8 mouse cellular contexts compared by ENCODE assay signal in the genomic region with DNA sequence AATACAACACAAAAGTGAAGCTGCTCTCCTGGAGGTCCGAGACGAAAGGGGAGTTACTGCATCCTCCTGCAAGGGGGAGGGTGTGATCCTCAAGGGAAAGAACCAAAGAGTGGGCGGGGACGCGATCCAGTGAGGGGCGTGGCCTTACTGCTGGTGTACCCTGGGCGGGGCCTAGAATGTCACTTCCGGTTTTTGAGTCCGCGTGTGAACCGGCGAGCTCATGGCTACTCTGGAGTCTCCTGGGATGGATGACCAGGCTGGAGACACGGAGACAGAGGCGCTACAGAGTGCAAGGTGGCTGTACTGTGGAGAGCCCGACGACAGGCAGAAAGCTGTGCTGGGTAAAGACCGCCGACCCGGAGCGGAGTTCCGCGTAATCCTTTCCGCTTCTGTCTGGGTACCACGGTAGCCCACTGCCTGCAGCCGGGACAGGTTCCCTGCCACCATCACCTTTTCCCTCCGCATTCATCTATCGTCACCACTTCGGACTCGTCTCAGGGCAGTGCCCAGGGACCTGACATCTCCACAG. TPM values are rescaled to one million over a fixed set of nuclear protein-coding genes. Genes with fewer than 3 reads are reported as not detected.
DNase-seq lines count a peak whose midpoint lies in the region; ATAC-seq lines count a peak whose summit lies in the region.

Gene Polr1e, plus strand, starts transcription at position 132 of the 529 bp plus-strand sequence.

- H3K36me3 ChIP-seq in lung, embryonic 16.5 days (ENCODE audit: control insufficient read depth, insufficient read depth, low read length): no peaks in the 10 kb centered on the region

- H3K4me3 ChIP-seq in lung, embryonic 16.5 days (ENCODE audit: low read length): peak within 1 kb of the TSS; percentile 57

- DNase-seq in MEL-GATA-1-ER (ENCODE audit: extremely low read depth, low read depth): peak; percentile 82
- peak; percentile 81 for DNase-seq in cerebellum, adult 8-10 months
- DNase-seq in forelimb bud, embryonic 11.5 days (ENCODE audit: low read depth, low spot score): peak; percentile 92
- peak; percentile 79 for DNase-seq in layer of hippocampus, adult 9-10 months (ENCODE audit: low spot score)
- peak; percentile 76 for DNase-seq in ovary, postnatal 10 days (ENCODE audit: low spot score)
- peak; percentile 88 to 92 for DNase-seq in thymus, postnatal 10 days (ENCODE audit: low spot score in 2 of 2)

- H3K9me3 ChIP-seq in lung, embryonic 16.5 days (ENCODE audit: control insufficient read depth, low read length): no peaks in the 10 kb centered on the region

- H3K4me2 ChIP-seq in lung, embryonic 16.5 days (ENCODE audit: low read depth, low read length): peak within 1 kb of the TSS; percentile 85

- peak within 1 kb of the TSS; percentile 58 for H3K9ac ChIP-seq in lung, embryonic 16.5 days (ENCODE audit: low read length)

- peaks cover 17% of the 10 kb centered on the region for H3K4me1 ChIP-seq in lung, embryonic 16.5 days (replicated peaks; ENCODE audit: control insufficient read depth, insufficient read depth, low read length)

- H3K27ac ChIP-seq in lung, embryonic 16.5 days (ENCODE audit: low read length): 0 out of 2 replicates have a peak within 1 kb of the TSS, but pooled peaks have one; percentile 27

- no peaks in the 10 kb centered on the region for H3K27me3 ChIP-seq in lung, embryonic 16.5 days (ENCODE audit: control insufficient read depth, insufficient read depth, low read depth, low read length)

- ATAC-seq in hematopoietic stem cell, adult 5-6 weeks (replicated peaks in 1 of 2; ENCODE audit: insufficient read depth in 1 of 2, low FRiP score in 2 of 2, low TSS enrichment in 1 of 2, low read depth in 1 of 2, poor library complexity in 2 of 2, severe bottlenecking in 2 of 2): peak; percentile 90 to 94
- ATAC-seq in lung, embryonic 16.5 days (ENCODE audit: low read depth): peak; percentile 96

- 0% methylated on average over 29 of the region's 29 CpGs for WGBS in lung, embryonic 16.5 days

RNA-seq across cellular contexts. Expression of gene Polr1e, which starts in this region (rescaled TPM):
- 46.3 and 52.5 TPM in 2 replicates for total RNA-seq in hematopoietic stem cell, adult 5-6 weeks (2017)
- polyA plus RNA-seq in lung, embryonic 16.5 days (2015; fragmentation: Nextera tagmentation; extraction: Ambion mirVana): 29.8 and 31.5 TPM in 2 replicates

Comparison
In these comparisons a context has a peak if more than half of its experiments do, and no peak if none do; other contexts are left out.
1. Peak in every context shown above with its lines: DNase-seq, ATAC-seq, H3K4me3 ChIP-seq and H3K27ac ChIP-seq.